Mouse (Mus musculus) stomach, postnatal 0 days (tissue): ENCODE data around the gene Dock2.

Experiments used
- CTCF ChIP-seq: IDR thresholded peaks from 2 replicates; pipeline ENCODE4 v1.5.1; 2016; ENCODE audit warnings: antibody characterized with exemption, low read depth, mild to moderate bottlenecking, moderate library complexity
- EP300 ChIP-seq: optimal IDR thresholded peaks from 2 replicates; pipeline ENCODE3; 2016; ENCODE audit warnings: antibody characterized with exemption

DNA sequence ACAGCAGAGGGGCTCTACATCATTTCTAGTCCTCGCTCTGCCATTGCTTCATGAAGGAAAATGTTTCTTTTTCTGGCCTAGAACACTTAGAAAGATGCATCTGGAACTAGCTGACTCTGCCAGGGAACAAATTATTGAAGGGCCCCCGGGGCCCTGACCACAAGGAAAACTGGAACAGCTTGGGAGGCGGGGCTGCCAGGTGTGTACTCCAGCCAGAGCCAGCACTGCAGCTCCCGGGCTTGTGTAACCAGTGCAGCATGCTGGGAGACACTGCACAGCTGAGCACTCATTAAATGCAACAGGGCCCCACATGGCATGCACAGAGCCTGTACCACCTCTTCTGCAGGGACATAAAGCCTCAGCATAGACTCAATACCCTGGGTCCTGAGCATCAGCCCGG, 265.1 kb downstream of the Dock2 start:
- TF ChIP-seq CTCF (no peak), EP300 (no peak)
